9 mouse cellular contexts compared by ENCODE assay signal in genomic region chr15:80800201-80800600, GRCm38 (mm10).
DNase-seq lines count a peak whose midpoint lies in the region; ATAC-seq and TF ChIP-seq lines count a peak whose summit lies in the region.
"Had no signal": no experiment of that assay in that cellular context is flagged by ENCODE, and none has a peak within 500 bp of the region (broad histone marks: within the 10 kb centered on the region; RNA-seq: fewer than 3 reads in every experiment).

No protein-coding gene starts in this region.

- peak overlapping the region; percentile 89 for H3K4me3 ChIP-seq in left cerebral cortex, adult 2 months
- peak overlapping the region; percentile 61 for H3K4me3 ChIP-seq in embryonic facial prominence, embryonic 14.5 days (ENCODE audit: low read depth, low read length)
- H3K4me3 ChIP-seq in limb, embryonic 11.5 days (ENCODE audit: low read depth, low read length): peak overlapping the region; percentile 59

- no peaks in the 10 kb centered on the region for H3K27me3 ChIP-seq in embryonic facial prominence, embryonic 14.5 days (replicated peaks; ENCODE audit: control insufficient read depth, insufficient read depth, low read length)
- H3K27me3 ChIP-seq in limb, embryonic 11.5 days (ENCODE audit: control insufficient read depth, insufficient read depth, low read length): no peaks in the 10 kb centered on the region

- peak overlapping the region; percentile 77 for H3K9ac ChIP-seq in embryonic facial prominence, embryonic 14.5 days (ENCODE audit: low read depth, low read length)
- H3K9ac ChIP-seq in limb, embryonic 11.5 days (ENCODE audit: low read length): no peak overlapping the region; the same call in 1 of the 2 replicates

- H3K4me2 ChIP-seq in embryonic facial prominence, embryonic 14.5 days (ENCODE audit: low read depth, low read length): peak overlapping the region; percentile 75
- H3K4me2 ChIP-seq in limb, embryonic 11.5 days (ENCODE audit: low read depth, severe bottlenecking): peak overlapping the region; percentile 58

- DNase-seq in left cerebral cortex, adult 2 months (ENCODE audit: extremely low spot score in 1 of 2, low spot score in 2 of 2): no peak
- no peak for DNase-seq in left cerebral cortex, adult 8-10 months (ENCODE audit: low spot score in 2 of 2)
- DNase-seq in embryonic facial prominence, embryonic 14.5 days (ENCODE audit: low spot score): no peak
- DNase-seq in limb, embryonic 11.5 days (ENCODE audit: low spot score): no peak
- DNase-seq in retina, embryonic 14.5 days (ENCODE audit: low spot score): peak; percentile 22
- DNase-seq in gastrocnemius, postnatal 14 days: no peak
- no peak for DNase-seq in natural killer cell, adult 2 months (ENCODE audit: low spot score in 2 of 2)
- DNase-seq in spleen, postnatal 14 days (ENCODE audit: low spot score in 2 of 2): no peak
- DNase-seq: spleen, adult 18-20 months had no signal

- H3K4me1 ChIP-seq in embryonic facial prominence, embryonic 14.5 days (ENCODE audit: control insufficient read depth, insufficient read depth, low read length): peaks cover 30% of the 10 kb centered on the region
- peaks cover 12% of the 10 kb centered on the region for H3K4me1 ChIP-seq in limb, embryonic 11.5 days (ENCODE audit: control insufficient read depth, insufficient read depth, low read length)

- peak overlapping the region; percentile 88 for H3K27ac ChIP-seq in left cerebral cortex, adult 2 months
- peak overlapping the region; percentile 94 for H3K27ac ChIP-seq in embryonic facial prominence, embryonic 14.5 days (replicated peaks; ENCODE audit: low read depth, low read length)
- H3K27ac ChIP-seq in limb, embryonic 11.5 days (replicated peaks; ENCODE audit: low read depth, low read length): no peak overlapping the region

- TF ChIP-seq CTCF in left cerebral cortex, adult 2 months (IDR thresholded peaks at IDR 0.05): no peak

- H3K36me3 ChIP-seq in embryonic facial prominence, embryonic 14.5 days (ENCODE audit: control insufficient read depth, insufficient read depth, low read length): no peaks in the 10 kb centered on the region
- H3K36me3 ChIP-seq in limb, embryonic 11.5 days (ENCODE audit: control insufficient read depth, insufficient read depth, low read length): no peaks in the 10 kb centered on the region

- 16% methylated on average over 3 of the region's 3 CpGs for WGBS in embryonic facial prominence, embryonic 14.5 days
- 37% methylated on average over 3 of the region's 3 CpGs for WGBS in limb, embryonic 11.5 days

- intact Hi-C loops in left cerebral cortex, adult 2 months (cut with DNase I): no loop called here
- intact Hi-C loops in gastrocnemius, postnatal 14 days (cut with DNase I; ENCODE audit: low total_unique reads): loop anchor here (10.0 kb wide), 1 partner anchor 75 kb away; no protein-coding TSS in a partner anchor

- ATAC-seq in embryonic facial prominence, embryonic 14.5 days (ENCODE audit: low read depth): no peak
- ATAC-seq in limb, embryonic 11.5 days (ENCODE audit: insufficient number of reproducible peaks, low FRiP score, low TSS enrichment, low read depth): no peak

- H3K9me3 ChIP-seq in embryonic facial prominence, embryonic 14.5 days (ENCODE audit: control insufficient read depth, low read length): no peaks in the 10 kb centered on the region
- no peaks in the 10 kb centered on the region for H3K9me3 ChIP-seq in limb, embryonic 11.5 days (ENCODE audit: control insufficient read depth, low read length)
